Mouse (Mus musculus) cerebellum, postnatal 25 days (tissue): ENCODE measurements around the gene Tcfl5.

ENCODE experiments used
- DNase-seq, 2 experiments: peaks; one replicate each; pipeline ENCODE4 v3.0.0; 2021; ENCODE audit warnings: mixed read lengths in 2 of 2

The Tcfl5 gene

DNA sequence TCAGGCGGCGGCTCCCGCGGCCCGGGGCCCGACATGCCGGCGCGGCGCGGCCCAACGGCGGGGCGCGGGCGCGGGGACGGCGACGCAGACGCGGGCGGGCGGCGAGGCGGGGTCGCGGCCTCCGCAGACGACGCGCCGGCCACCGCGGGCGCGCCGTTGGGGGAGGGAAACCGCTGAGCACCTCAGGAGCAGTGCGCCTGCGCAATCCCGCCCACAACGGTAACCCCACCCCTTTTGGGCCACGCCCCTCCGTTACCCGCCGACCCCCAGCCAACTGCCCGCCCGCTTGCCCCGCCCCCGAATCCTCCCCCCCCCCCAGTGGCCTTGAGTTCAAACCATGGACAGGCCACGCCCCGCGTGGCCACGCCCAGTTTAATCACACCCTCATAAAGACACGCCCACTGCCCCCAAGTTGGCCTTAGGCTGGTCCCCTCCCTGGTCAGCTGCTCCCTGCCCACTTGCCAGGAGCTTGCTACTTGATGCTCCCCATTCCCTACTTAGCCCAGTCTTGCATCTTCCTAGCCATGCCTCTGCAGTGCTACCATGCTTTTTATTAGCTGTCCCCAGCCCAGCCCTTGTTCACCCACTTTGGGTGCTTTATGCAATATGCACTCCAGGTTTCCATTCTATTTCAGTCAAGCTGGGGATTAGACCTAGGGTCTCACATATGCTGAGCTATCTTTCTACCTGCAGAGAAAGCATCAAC lies at the start of gene Tcfl5:
TSS of gene Tcfl5 (minus strand) at position 154 of the 706 bp plus-strand sequence.
- no peak for DNase-seq

DNA sequence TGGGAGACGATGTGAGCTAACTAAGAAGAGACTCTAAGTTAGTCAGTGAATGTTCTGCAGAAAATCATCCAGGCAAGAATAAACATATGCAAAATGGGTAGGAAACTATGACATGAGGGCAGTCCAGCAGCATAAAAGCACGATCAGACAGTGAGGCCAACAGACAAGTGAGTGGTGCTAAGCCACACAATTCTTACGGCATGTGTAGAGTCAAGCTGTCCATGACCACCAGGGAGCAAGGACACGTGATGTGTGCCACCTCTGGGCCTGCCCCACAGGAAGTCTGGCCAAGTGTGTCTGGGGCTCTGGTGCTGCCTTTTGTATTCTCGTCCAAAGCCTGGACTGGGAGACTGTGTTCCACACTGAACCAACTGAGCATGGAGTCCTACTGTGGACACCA lies 47.3 kb upstream of the Tcfl5 start:
- no peak for DNase-seq

DNA sequence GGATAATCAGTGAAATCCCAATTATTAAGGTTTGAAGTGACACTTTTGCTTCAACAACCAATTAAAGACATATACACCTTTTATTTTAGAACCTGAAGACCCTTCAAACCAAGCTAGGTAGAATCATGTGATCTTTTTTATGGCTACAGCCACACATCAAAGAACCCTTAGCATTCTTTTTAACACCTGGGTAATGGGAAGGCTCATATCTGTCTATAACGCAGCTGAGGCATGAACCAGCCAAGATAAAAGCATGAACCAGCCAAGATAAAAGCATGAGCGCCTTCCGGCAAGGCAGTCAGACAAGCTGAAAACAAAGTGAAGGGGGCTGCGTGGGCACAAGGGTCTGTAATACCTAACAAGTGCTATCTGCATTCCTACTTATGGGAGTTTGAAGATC lies 41.5 kb upstream of the Tcfl5 start:
- no peak for DNase-seq

DNA sequence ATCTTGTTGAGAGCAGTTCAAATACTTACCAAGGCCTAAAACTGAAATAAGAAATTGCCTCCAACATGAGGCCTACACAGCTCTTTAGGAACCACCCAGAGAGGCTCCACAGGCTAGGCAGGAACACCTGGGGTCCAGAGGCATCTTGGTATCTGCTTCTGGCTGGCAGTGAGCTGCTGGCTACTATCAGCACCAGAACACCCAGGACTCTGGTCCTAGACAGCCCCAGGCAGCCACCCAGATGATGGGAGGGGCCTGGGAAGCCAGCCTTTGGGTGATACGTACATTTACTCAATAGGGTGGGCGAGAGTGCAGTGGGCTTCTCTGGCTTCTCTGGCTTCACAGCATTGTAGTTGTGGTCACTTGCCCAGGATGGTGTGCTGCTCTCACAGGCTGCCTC lies 41.0 kb upstream of the Tcfl5 start:
- no peak for DNase-seq

DNA sequence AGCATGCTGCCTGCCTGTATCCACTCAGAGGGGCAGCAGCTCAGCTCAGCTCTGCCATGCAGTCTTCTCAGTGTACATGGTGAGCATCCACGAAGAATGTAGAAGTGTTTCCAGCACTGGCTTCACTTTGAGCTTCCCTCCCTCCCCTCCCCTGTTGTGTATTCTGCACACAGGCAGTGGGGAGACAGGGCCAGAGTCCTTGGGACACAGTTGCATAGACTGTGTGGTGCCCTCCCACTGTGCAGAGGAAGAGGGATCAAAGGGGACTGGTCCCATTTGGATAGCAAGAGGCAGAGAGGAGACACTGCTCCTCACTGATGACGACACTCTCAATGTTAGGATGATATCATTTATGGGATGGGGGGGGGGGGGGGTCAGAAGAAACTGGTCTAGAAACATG lies 38.7 kb upstream of the Tcfl5 start:
- no peak for DNase-seq

DNA sequence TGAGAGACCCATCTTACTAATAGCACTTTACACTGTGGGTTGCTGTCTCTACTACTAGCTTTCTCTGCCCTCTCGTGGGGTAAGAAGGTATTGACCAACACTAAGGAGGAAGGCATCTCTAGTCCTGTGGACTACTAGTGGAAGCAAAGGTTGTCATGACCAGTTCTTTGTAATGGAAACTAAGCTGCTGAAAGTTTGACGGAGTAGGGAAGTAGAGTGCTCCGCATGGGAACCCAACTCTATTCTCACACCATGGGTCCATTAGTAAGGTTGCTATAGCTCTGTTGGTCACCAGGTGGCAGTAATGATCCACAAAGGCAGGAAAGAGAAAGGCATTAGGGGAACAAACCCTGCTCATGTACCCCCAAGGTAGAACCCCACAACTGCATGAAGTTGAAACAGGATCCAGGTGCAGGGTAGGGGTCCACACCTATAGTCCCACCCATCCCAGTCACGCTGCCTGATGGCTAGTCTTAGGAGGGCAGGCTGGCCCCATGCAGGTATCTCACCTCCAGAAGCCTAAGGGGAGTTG lies 36.2 kb upstream of the Tcfl5 start:
- peak; percentile 65 to 75 for DNase-seq

DNA sequence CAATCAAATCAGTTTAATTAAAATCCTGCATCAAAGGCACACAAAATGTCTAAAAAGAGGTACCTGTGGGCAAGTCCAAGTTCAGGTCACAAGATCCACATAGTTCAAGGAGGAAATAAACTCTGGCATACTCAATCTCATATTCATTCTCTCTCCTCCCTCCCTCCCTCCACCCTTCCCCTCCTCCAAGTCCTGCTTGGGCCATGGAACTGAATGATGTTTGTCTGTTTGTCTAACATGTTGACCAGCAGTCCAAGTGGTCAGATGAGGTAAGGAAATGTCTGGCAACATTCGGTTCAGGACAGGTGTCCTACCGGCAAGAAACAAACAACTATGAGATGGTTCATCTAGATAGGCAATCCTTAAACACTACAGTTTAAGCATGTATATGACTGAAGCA lies 34.2 kb upstream of the Tcfl5 start:
- DNase-seq: no peak

DNA sequence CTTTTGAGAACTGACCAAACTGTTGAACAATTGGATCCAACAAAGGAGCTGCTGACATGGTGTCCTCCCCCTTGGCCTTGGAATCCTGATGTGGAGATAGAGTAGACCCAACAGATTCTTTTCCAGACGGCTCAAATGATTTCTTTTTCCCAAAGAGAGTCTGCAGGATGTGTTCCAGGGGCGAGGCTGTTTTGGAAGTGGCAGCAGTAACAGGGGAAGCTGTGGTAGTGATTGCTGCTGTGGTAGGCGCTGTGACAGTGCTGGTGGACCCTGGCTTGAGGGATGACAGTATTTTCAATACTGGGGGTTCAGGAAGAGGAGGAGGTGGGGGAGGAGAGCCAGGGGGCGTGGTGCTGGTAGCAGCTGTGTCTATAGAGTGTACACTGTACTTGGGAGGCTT lies 19.5 kb upstream of the Tcfl5 start:
- DNase-seq: no peak

DNA sequence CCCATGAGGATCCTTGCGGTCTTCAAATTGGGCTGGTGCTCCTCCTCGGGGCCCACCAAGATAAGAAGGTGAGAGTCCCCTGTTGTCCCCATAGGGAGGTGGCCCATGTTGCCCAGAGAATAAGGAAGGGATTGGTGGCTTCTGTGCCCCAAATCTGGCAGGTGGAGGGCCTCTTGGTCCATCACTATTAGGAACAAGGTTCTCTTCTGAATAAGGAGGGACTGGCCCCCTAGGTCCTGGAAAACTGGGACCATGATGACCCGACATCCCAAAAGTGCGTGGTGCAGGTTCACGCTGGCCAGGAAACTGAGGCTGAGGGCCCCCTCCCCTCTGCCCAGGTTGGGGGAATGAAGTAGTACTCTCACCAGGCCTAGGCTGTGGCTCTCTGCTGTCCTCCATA lies 18.0 kb upstream of the Tcfl5 start:
- DNase-seq: no peak

DNA sequence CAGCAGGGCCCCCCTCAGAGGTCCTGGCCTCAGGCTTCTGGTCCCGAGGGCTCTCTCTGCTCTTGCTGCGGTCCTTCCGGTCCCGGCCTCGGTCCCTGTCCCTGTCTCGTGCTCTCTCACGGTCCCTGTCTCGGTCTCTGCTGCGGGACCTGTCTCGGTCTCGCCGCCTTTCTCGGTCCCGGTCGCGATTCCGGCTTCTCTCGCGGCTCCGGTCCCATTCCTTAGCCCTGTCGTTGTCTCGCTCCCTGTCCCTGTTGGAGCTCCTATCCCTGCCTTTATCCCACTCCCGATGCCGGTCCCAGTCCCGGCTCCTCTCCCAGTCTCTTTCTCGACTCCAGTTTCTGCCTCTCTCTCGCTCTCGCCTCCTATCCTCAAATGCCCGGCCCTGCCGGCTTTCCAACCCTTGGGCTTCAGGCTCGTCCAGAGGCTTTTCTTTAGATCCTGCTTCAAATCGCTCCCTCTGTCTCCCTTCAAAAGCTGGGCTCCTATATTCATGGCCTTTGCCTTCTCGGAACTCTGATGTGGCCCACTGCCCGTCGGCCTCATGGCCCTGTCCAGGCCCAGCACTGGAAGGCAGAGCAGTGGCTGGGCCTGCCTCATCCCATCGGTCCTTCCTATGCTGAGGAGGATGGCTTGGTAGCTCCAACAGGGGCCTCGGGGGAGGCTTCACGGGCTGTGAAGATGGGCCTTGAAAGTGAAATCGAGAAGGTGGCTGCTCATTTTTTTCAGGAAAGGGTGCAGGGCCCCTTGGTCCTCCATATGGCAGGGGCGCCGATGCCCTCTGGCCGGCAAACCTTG lies 17.0 kb upstream of the Tcfl5 start:
- peak; percentile 53 to 55 for DNase-seq

DNA sequence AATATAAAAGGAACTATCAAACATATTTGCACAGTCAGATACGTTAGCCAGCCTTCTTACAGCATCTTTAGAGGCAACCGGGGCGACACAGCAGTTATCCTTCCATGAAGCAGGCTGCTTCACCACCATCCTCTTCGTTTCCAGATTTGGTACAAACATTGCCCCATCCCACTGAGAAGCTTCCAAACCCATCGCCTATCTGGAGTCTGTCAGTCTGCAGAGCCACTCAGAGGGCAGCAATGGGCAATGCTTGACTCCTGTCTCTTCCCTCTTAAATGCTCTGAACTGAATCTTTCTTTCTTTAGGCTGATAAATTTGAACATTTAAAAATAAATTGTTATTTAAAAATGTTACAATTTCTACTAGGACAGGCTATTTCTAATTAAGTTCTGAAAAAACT lies 15.9 kb upstream of the Tcfl5 start:
- DNase-seq: no peak

DNA sequence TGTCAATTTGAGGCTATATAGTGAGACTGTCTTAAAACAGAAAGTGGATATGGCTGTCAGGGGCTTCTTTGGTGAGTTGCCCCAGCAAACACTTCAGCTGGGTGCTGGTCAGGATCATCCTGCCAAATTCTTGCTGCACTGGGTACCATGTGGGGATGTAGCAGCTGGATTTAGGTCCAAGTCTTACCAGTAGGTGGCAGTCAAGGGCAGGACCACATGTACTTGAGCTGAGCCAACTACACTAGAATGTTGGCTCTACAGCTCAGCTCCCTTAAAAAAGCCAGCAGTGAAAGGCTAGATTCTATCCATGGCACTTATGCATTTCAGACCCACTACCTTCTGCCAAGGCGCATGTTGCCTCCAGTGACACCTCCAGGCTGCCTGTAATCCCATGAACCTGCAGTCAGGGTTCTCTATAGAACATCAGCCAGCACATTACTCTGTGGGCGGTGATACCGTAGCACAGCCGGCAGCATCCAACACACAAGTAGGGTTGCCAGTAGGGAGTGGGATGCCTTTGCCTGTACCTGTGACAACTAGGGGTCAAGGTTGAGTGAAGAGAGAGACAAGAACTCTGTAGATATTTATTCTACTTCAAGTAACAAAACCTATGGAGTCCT lies 15.0 kb upstream of the Tcfl5 start:
- peak; percentile 64 to 78 for DNase-seq

DNA sequence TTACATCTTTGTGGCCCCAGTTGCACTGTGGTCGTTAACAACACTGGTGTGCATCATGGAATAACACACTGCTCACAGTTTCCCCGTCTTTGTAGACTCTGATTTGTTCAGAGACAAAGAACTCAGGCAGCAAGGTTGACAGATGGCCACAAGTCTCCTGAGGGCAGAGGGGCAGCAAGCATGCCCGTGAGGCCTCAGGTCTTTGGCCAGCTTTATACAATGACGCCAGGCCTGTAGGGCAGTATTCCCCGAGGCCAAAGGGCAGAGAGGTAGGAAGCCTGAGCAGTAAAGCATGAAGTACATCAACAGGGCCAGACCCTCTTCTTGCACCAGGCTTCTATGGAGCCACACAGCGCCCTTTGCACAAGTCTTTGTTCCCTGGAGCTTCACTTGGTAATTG lies 12.6 kb upstream of the Tcfl5 start:
- no peak for DNase-seq

DNA sequence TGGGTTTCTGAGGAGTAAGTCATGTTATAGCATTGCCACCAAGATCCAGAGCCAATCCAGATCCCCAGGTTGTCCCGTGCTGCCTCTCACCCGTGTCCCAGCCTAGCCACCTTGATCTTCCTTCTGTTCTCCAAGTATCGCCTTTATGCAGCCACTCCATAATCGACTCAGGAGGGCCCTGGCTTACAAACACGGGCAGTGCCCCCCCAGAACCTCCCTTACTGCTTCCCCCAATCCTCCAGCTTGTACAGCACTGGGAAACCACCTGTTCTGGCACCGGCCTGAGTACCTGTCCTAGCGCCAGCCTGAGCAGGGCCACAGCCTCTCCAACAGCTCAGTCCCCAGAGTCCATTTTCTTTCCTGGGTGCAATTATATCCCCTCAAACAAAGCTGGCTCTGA lies 12.2 kb upstream of the Tcfl5 start:
- DNase-seq: no peak

DNA sequence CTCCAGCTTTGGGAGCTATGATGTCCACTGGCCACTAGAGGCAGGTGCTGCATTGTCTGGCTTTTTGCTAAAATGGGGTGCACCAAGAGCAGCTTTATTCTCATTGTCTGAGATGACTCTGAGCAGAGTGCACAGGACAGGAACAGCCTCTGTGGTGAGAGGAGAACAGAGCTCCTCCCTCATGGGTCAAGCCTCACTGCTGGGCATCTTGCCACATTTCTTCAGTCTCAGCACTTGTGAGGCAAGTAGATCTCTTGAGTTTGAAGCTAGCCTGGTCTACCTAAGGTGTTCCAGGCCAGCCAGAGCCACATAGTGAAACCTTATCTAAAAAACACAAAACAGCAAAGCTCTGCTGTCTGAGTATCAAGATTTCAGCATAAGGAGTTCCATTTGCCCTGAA lies 4.3 kb upstream of the Tcfl5 start:
- DNase-seq: no peak

DNA sequence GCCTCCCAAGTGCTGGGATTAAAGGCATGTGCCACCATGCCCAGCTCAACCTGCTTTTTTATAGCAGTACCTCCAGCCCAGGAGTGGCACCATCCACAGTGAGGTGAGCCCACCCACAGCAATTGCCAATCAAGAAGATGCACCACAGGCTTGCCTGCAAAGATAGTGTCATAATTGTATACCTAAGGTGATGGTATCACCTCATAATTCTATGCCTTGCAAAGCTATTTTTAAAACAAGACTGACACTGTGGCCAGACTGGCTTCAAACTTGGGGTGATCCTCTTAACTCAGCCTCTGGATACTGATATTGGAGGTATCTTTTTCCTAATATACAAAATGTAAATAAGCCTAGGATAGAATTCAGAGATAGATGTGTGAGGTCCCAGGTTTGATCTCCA lies 1.1 kb upstream of the Tcfl5 start:
- DNase-seq: no peak

DNA sequence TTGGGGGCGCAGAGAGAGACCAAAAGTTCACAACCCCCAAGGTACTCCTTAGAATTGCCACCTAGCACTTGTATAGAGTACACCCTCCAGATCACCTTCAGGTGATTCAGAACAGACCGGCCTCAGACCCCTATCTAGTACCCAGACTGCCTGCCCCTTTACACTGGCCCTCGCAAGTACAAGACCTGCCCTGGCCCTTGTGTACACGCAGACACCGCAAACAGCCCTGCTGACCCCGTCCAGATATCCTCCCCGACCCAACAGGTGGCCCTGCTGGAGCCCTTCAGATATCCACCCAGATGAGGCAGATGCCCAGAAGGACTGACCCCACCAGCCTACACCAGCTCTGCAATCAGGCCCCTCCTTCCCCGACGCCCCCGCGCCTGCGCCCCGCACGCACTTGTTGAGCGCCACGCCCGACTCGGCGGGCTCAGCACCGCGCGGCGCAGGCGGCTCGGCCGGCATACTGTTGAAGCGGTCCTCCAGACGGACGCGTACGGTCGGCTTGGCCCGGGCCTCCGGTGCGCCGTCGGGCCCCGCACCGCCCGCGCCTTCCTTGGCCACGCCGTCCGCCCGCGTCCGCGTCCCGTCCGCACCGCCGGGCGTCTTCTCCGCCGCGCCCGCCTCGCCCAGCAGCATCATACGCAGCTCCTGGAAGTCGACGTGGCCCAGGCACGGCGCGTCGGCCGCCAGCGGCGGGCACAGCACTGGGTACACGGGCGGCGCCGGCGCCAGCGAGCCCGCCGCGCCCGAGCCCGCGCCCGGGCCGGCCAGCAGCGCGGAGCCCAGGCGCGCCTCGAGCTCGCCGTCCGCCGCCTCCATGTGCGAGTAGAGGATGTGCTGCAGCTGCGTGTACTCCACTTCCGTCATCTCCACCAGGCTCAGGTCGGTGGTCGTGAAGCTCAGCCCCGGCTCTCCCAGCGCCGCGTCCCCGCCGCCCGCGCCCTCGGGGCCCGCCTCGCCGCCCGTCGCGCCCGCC lies 643 bp downstream of the Tcfl5 start:
- DNase-seq: no peak

DNA sequence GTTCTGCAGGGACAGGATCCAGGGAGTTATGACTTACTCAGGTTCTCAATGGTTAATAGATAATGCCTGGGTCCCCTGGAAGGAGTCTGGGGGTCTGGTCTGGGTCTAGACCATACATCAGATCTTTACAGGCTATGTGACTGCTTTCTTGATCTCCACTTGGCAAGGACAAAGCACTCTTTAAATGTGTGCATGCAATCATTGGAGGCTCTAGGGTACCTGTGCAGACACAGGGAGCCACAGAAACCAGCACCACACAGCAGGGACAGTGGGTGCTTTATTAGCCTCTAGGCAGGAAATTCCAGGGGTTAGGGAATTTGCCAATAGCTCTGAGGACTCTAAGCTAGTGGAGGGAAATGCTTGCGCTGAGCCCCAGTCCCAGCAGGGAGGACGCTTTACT lies 30.6 kb downstream of the Tcfl5 start:
- DNase-seq: no peak

DNA sequence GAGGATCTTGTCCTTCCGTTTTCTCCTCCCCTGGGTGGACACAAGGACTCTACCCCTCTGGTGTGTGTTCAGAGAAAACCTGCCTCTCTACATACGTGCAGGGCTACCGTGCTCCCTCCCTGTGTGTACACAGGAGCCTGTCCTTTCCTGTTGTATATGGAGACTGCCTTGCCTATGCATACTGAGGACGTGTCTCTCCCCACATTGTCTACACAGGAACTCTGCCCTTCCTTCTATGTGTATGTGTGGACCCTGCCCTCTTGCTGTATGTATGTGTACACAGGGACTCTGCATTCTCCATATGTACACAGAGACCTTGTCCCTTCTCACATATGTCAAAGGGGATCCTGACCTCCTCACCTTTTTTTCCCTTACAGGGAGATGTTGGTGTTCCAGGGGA lies 32.2 kb downstream of the Tcfl5 start:
- no peak for DNase-seq

DNA sequence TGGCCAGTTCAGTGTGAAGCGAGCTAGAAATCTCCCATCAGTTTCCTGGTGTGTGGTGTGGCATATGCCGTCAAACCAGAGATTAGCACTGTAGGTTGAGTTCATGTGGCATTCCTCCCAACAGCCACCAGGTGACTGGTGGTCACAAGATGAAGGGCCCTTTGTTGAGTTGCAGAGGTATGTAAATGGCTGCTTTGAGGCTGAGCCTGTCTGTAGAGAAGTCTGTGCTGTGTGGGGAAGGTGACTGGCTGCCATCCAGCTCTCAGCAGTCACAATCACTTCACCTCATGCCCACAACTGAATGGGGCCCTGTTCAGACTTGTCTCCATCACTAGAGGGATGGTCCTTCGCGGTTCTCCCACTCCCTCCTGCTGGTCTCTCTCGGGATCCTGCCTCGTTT lies 37.7 kb downstream of the Tcfl5 start:
- no peak for DNase-seq

DNA sequence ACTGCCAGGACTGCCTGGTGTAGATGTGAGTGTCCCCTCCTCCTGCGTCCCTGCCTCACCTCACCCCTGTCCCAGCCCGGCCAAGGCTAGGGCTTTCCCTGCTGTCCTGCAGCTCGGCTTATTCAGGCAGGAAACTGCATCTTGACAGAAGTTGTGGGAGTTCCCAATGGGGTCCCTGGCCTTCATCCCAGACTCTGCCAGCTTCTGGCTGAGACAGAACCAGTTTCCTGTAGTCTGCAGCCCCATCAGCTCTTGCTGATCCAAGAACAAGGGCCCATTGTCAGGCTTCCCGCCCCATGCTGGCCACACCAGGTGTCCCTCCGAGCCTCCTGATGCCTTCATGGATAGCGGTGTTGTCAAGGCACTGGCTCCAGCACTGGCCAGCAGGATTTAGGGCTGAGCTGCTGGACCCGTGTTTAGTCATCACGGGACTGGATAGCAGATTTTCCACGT lies 41.9 kb downstream of the Tcfl5 start:
- peak; percentile 65 to 79 for DNase-seq

DNA sequence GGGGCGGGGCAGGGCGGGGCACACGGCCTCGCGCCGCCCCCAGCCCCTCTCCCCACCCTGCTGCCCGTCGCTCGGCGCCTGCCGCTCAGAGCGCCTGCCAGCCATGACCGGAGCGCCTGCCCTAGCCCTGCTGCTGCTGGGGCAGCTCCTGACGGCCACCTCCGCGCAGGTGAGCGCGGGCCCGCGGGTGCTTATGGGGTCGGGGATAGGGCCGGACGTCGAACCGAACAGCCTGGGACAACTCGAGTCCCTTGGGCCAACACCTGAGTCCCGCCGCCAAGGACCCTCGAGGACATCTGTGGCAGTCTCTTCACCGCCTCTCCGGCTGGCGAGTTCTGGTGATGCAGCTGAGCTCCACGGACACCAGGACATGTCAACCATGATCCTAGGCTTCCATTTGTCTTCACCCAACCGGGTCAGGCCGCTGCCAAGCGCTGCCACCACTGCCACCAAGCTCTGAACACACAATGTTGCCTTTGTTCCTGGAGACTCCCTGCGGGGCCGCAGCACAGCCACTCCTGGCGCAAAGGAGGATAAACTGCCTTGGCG lies 44.3 kb downstream of the Tcfl5 start:
- DNase-seq: peak; percentile 50 to 56
